Mouse (Mus musculus) testis, adult 2 months (tissue): Measurements from ENCODE around the gene Hgfac. TPM values are rescaled to one million over a fixed set of nuclear protein-coding genes. Genes with fewer than 3 reads are reported as not detected.

Source experiments
- H3K27ac ChIP-seq: fragments of 200-500 bp; 2 replicates; pipeline ENCODE4 v1.5.1; 2012; ENCODE audit warnings: low read depth, low read length; ENCODE audit not compliant: control insufficient read depth, insufficient read depth
- H3K27me3 ChIP-seq: fragments of 200-500 bp; 2 replicates; pipeline ENCODE4 v1.6.1; 2012; ENCODE audit warnings: mild to moderate bottlenecking, low read length, moderate library complexity; ENCODE audit not compliant: control insufficient read depth, insufficient read depth
- H3K36me3 ChIP-seq: fragments of 200-500 bp; 2 replicates; pipeline ENCODE4 v1.6.1; 2012; ENCODE audit warnings: mild to moderate bottlenecking, low read length; ENCODE audit not compliant: control insufficient read depth, insufficient read depth
- H3K4me1 ChIP-seq: fragments of 200-500 bp; 2 replicates; pipeline ENCODE4 v1.6.1; 2012; ENCODE audit warnings: low read length; ENCODE audit not compliant: control insufficient read depth, insufficient read depth
- H3K4me3 ChIP-seq: fragments of 200-500 bp; 2 replicates; pipeline ENCODE4 v1.5.1; 2012; ENCODE audit warnings: low read depth, mild to moderate bottlenecking, low read length, moderate library complexity, mixed read lengths; ENCODE audit not compliant: control insufficient read depth
- CTCF ChIP-seq: fragments of 200-500 bp; IDR thresholded peaks from 2 replicates; pipeline ENCODE4 v1.5.1; 2012; ENCODE audit warnings: low read depth, mild to moderate bottlenecking, inconsistent platforms, low read length, moderate library complexity; ENCODE audit not compliant: control insufficient read depth, insufficient read depth, insufficient replicate concordance
- POLR2A ChIP-seq: fragments of 200-500 bp; IDR thresholded peaks from 2 replicates; pipeline ENCODE4 v1.6.1; 2012; ENCODE audit warnings: low read depth, mild to moderate bottlenecking, inconsistent platforms, low read length, moderate library complexity; ENCODE audit not compliant: control insufficient read depth
- polyA plus RNA-seq: library from polyadenylated mRNA; depleted of rRNA; stranded (reverse); fragments of >200 nt; gene quantifications from 2 replicates; pipeline ENCODE4 v1.2.3, GENCODE M21; 2012

The Hgfac gene
- polyA plus RNA-seq, 1 experiment = 1.8 TPM

GRCm38 (mm10) chr5:35058216-35058615 is 16.9 kb downstream of the Hgfac start:
- Histone ChIP-seq H3K4me1 (peaks cover 11% of the 10 kb centered on the region), H3K27me3 (no peaks in the 10 kb centered on the region), H3K36me3 (no peaks in the 10 kb centered on the region), H3K4me3 (peak overlapping the region; percentile 25), H3K27ac (no peak overlapping the region)
- TF ChIP-seq POLR2A = no peak
- no peak for TF ChIP-seq CTCF

- Histone ChIP-seq H3K27ac (no peak overlapping the region), H3K4me3 (no peak overlapping the region), H3K27me3 (no peaks in the 10 kb centered on the region), H3K4me1 (peaks cover 11% of the 10 kb centered on the region), H3K36me3 (no peaks in the 10 kb centered on the region)
- TF ChIP-seq CTCF = no peak
- TF ChIP-seq POLR2A = no peak
Measured at GRCm38 (mm10) chr5:35060098-35060497, 18.8 kb downstream of the Hgfac start.

GRCm38 (mm10) chr5:35069841-35070240 is 28.5 kb downstream of the Hgfac start:
- no peaks in the 10 kb centered on the region; the same call in 1 of the 2 replicates for H3K4me1 ChIP-seq
- no peaks in the 10 kb centered on the region for H3K27me3 ChIP-seq
- TF ChIP-seq POLR2A (no peak), CTCF (no peak)
- H3K36me3 ChIP-seq = no peaks in the 10 kb centered on the region
- H3K27ac ChIP-seq = no peak overlapping the region
- H3K4me3 ChIP-seq = no peak overlapping the region

GRCm38 (mm10) chr5:35070314-35070713 is 29.0 kb downstream of the Hgfac start:
- no peak overlapping the region; the same call in 1 of the 2 replicates for H3K27ac ChIP-seq
- TF ChIP-seq CTCF = no peak
- no peak for TF ChIP-seq POLR2A

GRCm38 (mm10) chr5:35070953-35071352 is 29.6 kb downstream of the Hgfac start:
- no peaks in the 10 kb centered on the region for H3K27me3 ChIP-seq
- no peak overlapping the region for H3K4me3 ChIP-seq
- TF ChIP-seq POLR2A = no peak
- TF ChIP-seq CTCF = no peak
- H3K36me3 ChIP-seq = no peaks in the 10 kb centered on the region
- no peaks in the 10 kb centered on the region; the same call in 1 of the 2 replicates for H3K4me1 ChIP-seq
- no peak overlapping the region for H3K27ac ChIP-seq

More at GRCm38 (mm10) chr5:35070314-35070713, 29.0 kb downstream of the Hgfac start:
- Histone ChIP-seq H3K4me3 (no peak overlapping the region), H3K27me3 (no peaks in the 10 kb centered on the region), H3K36me3 (no peaks in the 10 kb centered on the region), H3K4me1 (no peaks in the 10 kb centered on the region; the same call in 1 of the 2 replicates)

- Histone ChIP-seq H3K4me3 (no peak overlapping the region), H3K27ac (no peak overlapping the region), H3K4me1 (no peaks in the 10 kb centered on the region; the same call in 1 of the 2 replicates), H3K36me3 (no peaks in the 10 kb centered on the region), H3K27me3 (no peaks in the 10 kb centered on the region)
- no peak for TF ChIP-seq CTCF
- TF ChIP-seq POLR2A = no peak
Measured at GRCm38 (mm10) chr5:35071855-35072254, 30.5 kb downstream of the Hgfac start.

- TF ChIP-seq CTCF (no peak), POLR2A (no peak)
- Histone ChIP-seq H3K27ac (no peak overlapping the region), H3K4me3 (no peak overlapping the region), H3K27me3 (no peaks in the 10 kb centered on the region), H3K4me1 (no peaks in the 10 kb centered on the region; the same call in 1 of the 2 replicates), H3K36me3 (no peaks in the 10 kb centered on the region)
Measured at GRCm38 (mm10) chr5:35073235-35073634, 31.9 kb downstream of the Hgfac start.
